Mouse (Mus musculus) frontal cortex, postnatal 36 days (tissue): ENCODE data around the gene Ankrd9.

Experiments used
- DNase-seq, 2 experiments: peaks; one replicate each; pipeline ENCODE4 v3.0.0; 2022; ENCODE audit warnings: low spot score in 2 of 2

The Ankrd9 gene

GRCm38 (mm10) chr12:110961973-110962372 is 16.9 kb downstream of the Ankrd9 start:
- no peak for DNase-seq

- no peak for DNase-seq
These were observed 24.4 kb downstream of the Ankrd9 start for GRCm38 (mm10) chr12:110954351-110954991.

DNA sequence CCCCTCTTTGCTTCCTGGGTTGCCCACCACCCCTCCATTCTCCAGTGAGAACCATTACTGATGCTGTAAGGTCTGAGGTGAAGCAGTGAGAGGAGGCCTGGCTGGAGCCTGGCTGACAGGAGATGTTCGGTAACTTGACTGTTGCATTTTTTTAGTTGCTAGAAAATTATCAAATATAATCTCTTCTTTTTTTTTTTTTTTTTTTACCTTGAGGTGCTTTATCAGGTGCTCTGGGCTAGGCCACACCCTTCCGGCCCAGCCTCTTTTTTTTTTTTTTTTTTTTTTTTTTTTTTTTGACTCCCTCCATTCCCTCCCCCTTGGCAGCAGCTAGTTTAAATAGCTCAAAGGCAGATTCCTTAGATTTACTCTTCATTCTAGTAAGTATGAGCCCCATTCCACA is 24.9 kb downstream of the Ankrd9 start:
- DNase-seq, result no peak

- no peak for DNase-seq
These were observed 25.4 kb downstream of the Ankrd9 start for GRCm38 (mm10) chr12:110953443-110953842.

- DNase-seq, result no peak
These were observed 26.0 kb downstream of the Ankrd9 start for GRCm38 (mm10) chr12:110952628-110953385.

- DNase-seq, result no peak
These were observed 27.6 kb downstream of the Ankrd9 start for GRCm38 (mm10) chr12:110951236-110951635.

GRCm38 (mm10) chr12:110950151-110950550 is 28.7 kb downstream of the Ankrd9 start:
- DNase-seq, result no peak

GRCm38 (mm10) chr12:110949410-110949809 is 29.4 kb downstream of the Ankrd9 start:
- no peak for DNase-seq

- no peak for DNase-seq
These were observed 30.0 kb downstream of the Ankrd9 start for GRCm38 (mm10) chr12:110948910-110949201.

- no peak for DNase-seq
These were observed 30.5 kb downstream of the Ankrd9 start for GRCm38 (mm10) chr12:110948082-110948909.

DNA sequence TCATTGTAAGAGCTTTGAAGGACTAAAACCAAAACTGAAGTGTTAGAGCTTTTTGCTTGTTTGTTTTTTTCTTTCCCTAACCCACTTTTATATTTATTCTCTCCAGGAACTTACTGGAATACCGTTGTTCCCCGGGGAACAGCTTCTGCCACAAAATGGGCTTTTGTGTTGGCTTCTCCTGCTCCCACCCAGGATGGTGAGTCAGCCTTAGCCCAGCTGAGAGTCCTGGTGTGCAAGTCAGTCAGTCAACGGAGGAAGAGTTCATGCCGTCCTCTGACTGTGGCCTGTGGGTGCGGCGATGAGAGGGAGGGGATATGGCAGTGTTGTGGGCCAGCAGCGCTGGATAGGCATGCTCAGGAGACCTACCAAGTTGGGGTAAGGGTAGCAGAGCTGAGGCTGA is 32.6 kb downstream of the Ankrd9 start:
- DNase-seq, result no peak

DNA sequence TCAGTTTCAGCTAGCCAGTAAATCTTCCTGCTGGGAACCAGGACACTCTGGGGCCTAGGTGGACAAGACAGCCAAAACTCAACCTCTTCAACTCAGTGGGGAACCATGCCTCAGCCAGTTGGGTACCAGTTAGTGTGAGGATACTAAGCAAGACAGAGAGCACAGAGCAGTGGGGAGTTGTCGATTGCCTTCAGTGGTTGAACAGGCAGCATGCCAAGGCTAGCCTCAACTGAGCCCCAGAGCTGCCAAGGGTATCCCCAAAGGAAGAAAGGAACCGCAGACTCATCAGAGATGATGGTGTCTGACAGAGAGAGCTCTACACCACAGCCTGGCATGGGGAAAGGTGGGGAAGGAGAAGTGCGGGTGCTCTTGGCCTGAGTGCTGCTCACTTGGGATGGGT is 38.0 kb downstream of the Ankrd9 start:
- DNase-seq, result no peak

DNA sequence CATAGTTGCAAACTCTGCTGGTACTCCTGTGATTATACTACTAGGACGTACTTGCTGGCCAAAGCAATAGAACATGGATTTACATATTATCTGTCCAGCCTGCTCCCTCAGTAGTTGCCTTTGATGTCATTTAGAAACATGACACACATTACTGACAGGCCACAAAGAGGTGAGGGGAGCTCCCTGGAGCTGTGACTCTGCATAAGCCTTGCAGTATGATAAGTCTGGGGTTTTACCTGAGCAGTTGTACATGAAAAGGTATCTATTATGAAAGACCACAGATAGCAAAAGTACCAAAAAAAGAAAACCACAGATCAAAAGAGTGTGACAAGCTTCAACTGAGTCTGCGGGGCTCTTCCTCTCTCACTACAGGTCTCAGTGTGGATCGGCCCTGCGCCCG is 39.5 kb downstream of the Ankrd9 start:
- no peak for DNase-seq

DNA sequence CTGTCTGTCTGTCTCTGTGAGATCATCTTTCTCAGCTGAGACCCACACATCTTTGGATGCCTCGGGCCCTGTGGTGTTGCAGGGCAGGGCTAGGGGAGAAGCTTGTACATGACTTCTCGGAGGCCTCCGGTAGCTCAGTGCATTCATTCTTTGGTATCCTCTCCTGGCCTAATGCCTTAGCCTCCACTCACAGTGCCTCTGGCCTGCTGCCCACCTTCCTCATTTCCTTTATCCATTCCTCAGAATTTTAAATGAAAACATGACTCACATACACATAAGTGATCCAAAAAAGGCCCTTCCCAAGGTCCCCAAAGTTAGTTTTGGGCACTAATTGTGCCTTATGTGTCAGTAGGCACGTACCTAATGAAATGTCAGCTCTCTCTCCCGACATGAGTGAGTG is 41.3 kb downstream of the Ankrd9 start:
- DNase-seq, result no peak

DNA sequence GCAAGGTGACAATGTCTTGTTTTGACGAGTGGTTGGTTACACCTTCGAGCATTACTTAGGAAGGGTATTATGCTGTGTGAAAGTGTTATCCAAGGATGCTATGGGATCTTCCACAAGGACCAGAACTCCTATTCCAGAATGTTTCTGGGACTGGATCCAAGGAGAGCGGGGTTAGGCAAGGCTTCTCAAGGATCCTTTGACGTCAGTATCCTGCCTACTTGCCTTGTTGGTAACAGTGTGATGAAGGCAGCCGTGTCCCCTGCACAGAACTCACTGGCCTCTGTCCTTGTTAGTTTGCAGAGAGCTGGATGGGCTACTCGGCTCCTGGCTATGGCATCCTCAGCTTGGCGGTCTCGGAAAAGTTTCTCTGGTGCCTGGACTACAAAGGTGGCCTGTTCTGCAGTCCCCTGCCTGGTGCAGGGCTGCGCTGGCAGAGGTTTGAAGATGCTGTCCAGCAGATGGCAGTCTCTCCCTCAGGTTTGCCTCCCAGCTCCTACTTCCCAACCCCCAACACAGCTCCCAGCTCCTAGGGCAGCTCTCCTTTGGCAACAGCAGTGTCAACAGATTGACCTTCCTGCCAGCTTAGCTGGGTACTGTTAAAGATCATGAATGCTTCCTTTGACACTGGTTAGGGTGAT is 42.7 kb downstream of the Ankrd9 start:
- peak; percentile 84 to 88 for DNase-seq

- peak; percentile 44 to 45 for DNase-seq
These were observed 46.0 kb downstream of the Ankrd9 start for GRCm38 (mm10) chr12:110932820-110933219.
